Mouse (Mus musculus): ENCODE results near the gene AC129217.1. TPM values are rescaled to one million over a fixed set of nuclear protein-coding genes. Genes with fewer than 3 reads are reported as not detected.
A peak's percentile ranks its signal among the peaks of the same experiment; 100 is the strongest.
"Not testable (repeated sequence)": the region's sequence is repeated elsewhere in the genome, so short reads cannot be mapped to it uniquely, and the experiment has no call there.

AC129217.1 gene
- total RNA-seq, 2 experiments from 2014 or later, result 1.9 TPM; not detected in 1

DNA sequence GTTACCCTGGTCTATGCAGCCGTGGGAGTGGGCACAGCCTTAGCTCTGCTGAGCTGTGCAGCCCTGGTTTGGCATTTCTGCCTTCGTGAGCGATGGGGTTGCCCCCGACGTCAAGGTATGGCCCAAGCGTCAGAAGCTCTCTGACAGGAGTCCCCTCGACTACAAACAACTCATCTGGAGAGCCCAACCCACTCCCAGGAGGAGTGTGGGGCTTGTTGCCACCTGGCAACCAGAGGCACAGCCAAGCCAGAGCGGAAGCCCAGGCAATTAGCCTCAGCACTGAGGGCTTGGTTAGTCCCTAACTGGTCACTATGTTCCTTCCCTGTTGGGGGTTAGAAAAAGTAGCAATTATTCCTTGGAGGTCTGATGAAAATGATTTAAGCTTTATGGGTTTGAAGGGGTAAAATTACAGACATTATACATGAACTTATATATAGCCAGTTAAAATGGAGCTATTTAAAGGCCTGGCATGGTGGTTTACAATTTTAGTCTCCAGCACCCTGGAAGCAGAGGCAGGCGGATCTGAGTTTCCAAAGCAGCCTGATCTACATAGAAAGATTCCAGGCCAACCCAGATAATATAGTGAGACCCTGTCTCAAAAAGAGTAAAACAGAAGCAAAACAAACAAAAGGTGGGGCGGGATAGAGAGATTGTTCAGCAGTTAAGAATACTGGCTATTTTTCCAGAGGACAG, 22.8 kb downstream of the AC129217.1 start:
- intact Hi-C loops (cut with DNase I), result loop anchor here (10.0 kb wide), 1 partner anchor 232 kb away; the partner anchor contains the start of gene Scgb1a1
- no peak for DNase-seq (ENCODE audit: extremely low spot score in 1 of 2, low spot score in 2 of 2)

DNA sequence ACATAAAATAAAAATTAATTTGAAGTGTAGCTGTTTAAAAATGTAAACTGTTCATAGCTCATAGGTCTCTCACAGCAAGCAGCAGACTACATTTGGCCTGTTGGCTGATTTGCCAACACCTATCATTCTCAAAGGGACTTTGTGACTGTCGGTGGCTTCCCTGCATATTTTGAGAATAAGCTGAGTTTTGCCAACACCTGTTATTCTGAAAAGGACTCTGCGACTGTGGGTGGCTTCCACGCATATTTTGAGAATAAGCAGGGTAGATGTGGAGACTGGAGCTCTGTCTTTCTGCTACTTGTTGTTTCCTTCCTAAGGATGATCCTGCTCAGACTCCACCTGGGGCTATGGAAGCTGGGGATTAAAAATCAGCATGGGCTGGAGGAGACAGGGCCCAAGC, 23.5 kb downstream of the AC129217.1 start:
- DNase-seq (ENCODE audit: extremely low spot score in 1 of 2, low spot score in 2 of 2), result no peak

DNA sequence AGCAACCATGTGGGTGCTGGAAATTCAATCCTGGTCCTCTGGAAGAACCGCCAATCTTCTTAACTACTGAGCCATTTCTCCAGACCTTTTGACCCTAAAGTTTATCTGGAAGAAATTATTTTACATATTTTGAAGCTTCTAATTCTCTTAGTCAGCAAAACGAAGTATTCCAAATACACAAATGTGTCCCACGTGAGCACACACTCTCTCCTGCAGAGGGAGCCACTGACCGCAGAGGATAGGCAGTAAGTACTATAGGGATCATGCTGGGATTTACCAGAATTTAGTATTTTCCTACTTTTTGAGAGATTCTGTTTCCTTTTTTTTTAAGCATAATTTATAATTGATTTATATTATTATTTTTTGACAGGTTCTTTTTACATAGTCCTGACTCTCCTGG, 28.1 kb downstream of the AC129217.1 start:
- intact Hi-C loops (cut with DNase I), result loop anchor here (10.0 kb wide), 1 partner anchor 227 kb away; the partner anchor contains the start of gene Scgb1a1
- peak in 1 of 2 experiments; percentile 69 for DNase-seq (ENCODE audit: extremely low spot score in 1 of 2, low spot score in 2 of 2)

More for the DNA sequence above, 23.5 kb downstream of the AC129217.1 start:
- intact Hi-C loops (cut with DNase I), result loop anchor here (10.0 kb wide), 1 partner anchor 232 kb away; the partner anchor contains the start of gene Scgb1a1

DNA sequence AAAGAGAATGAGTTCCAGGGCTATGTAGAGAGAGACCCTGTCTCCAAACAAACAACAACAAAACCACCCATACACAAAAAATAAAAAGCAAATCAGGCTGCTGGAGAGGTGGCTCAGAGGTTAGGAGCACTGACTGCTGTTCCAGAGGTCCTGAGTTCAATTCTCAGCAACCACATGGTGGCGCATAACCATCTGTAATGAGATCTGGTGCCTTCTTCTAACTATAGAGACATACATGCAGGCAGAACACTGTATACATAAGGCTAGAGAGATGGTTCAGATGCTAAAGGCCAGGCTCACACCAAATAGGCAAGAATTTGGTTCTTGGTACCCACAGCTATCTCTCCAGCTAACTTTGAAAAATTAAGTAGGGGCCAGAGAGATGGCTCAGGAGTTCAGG, 29.4 kb downstream of the AC129217.1 start:
- no peak for DNase-seq (ENCODE audit: extremely low spot score in 1 of 2, low spot score in 2 of 2)
- intact Hi-C loops (cut with DNase I), result loop anchor here (10.0 kb wide), 1 partner anchor 226 kb away; the partner anchor contains the start of gene Scgb1a1

DNA sequence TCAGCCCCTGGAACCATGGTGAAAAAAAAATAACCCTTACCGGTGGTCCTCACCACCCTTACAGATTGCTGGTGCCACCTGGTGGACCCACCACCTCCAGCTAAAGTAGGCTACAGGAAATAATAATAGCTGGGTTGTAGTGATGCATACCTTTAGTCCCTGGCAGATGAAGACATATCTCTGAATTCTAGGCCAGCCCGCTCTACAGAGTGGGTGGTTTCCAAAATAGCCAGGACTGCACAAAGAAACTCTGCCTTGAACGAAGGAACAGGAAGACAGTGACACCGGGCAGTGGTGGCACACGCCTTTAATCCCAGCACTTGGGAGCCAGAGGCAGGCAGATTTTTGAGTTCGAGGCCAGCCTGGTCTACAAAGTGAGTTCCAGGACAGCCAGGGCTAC, 34.7 kb downstream of the AC129217.1 start:
- intact Hi-C loops (cut with DNase I), result no loop called here

DNA sequence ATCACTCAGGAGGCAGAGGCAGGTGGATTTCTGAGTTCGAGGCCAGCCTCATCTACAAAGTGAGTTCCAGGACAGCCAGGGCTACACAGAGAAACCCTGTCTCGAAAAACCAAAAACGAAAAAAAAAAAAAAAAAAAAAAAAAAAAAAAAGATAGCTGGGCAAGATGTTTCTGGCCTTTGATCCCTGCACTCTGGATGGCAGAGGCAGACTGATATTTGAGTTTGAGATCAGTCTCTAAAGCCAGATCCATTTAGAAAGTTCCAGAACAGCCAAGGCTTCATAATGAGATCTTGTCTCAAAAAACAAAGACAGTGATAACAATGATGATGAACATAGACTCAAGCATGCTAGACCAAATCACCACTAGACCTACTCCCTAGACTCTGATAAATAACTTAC, 40.8 kb downstream of the AC129217.1 start:
- intact Hi-C loops (cut with DNase I); DNase-seq (ENCODE audit: extremely low spot score in 1 of 2, low spot score in 2 of 2): not testable (repeated sequence)

More for the DNA sequence above, 34.7 kb downstream of the AC129217.1 start:
- no peak for DNase-seq (ENCODE audit: extremely low spot score in 1 of 2, low spot score in 2 of 2)

DNA sequence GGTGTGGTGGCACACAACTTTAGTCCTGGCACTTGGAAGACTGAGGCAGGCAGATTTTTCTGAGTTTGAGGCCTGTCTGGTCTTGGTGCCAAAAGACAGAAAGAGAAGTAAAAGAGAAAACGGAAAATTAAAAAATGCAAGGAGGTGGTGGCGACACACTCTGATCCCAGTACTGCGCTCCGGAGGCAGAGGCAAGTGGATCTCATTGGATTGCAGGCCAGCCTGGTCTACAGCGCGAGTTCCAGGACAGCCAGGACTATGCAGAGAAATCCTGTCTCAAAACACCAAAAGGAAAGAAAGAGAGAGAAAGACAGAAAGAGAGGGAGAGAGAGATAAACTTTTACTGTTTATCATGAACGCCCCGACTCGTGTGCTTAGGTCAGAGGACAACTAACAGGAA, 41.3 kb downstream of the AC129217.1 start:
- no peak for DNase-seq (ENCODE audit: extremely low spot score in 1 of 2, low spot score in 2 of 2)

DNA sequence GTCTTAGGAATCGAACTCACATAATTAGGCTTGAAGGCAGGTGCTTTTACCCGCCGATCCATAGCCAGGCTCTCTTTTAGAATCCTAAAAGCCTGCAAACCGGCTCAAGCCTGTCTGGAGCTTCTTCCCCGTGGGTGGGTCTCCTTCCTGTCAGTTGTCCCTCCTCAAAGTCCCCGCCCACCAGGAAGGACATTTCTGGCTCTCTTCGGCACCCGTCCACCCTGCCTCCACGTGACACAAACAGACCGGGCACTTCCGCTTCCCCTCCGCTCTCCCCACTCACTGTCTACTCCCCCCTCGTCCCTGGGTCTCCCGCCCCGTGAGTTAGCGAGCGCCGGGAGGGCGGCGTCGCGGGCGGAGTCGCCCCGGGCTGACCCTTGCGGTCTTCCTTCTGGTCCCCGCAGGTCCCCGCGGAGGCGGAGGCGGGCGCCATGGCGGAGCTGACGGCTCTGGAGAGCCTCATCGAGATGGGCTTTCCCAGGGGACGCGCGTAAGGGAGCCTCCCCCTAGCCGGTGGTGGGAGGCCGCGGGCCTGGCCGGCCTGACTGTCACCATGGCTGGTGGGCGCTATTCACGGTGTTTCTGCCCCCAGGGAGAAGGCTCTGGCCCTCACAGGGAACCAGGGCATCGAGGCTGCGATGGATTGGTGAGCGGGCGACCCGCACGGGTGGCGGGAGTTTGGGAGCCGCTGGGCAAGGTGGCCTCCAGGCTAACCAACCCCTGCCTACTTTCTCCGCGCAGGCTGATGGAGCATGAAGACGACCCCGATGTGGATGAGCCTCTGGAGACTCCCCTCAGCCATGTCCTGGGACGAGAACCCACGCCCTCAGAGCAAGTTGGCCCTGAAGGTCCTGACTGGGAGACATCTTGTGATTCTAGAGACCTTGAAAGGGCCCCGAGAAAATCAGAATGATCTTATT, 42.0 kb downstream of the AC129217.1 start, which contains the start of gene Ubxn1:
Ubxn1 (plus strand) TSS at position 230 of the 920 bp plus-strand sequence.
- peak; percentile 96 to 98 for DNase-seq (ENCODE audit: extremely low spot score in 1 of 2, low spot score in 2 of 2)
- intact Hi-C loops (cut with DNase I), result no loop called here

More for the DNA sequence above, 41.3 kb downstream of the AC129217.1 start:
- intact Hi-C loops (cut with DNase I), result no loop called here

DNA sequence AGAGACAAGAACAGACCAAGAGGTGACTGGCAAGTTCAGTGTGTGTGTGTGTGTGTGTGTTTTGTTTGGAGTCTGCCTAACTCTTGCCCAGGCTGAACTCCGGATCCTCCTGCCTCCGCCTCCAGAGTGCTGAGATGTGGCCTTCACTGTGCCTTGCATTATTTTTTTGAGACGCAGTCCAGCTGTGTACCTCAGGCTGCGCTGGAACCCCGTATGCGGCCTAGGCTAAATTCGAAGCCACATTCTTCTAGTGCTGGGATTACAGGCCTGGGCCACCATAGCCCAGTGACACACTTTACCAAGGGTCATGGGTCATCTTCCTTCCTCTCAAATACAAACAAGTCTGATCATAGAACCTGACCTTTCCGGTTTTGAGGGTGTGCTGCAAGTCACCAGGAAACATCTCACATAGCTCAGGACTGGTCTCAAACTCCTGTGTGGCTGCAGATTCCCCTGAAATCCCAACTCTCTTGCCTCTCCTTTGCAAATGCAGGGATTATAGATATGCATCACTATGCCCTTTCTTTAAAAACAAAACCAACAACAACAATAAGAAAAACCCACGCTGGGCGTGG, 42.8 kb downstream of the AC129217.1 start:
- intact Hi-C loops (cut with DNase I), result no loop called here
- DNase-seq (ENCODE audit: extremely low spot score in 1 of 2, low spot score in 2 of 2), result no peak

DNA sequence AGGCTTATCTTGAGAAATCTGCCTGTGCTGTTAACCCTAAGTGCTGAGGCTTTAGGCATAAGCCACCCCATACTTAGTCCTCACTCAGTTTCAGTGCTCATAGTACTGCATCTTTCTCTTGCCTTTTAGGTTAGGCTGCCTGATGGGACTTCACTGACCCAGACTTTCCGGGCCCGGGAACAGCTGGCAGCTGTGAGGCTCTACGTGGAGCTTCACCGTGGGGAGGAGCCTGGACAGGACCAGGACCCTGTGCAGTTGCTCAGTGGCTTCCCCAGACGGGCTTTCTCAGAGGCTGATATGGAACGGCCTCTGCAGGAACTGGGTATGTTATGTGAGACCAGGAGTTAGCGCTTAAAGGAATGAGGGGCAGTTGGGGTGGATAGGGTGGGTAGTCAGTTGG, 45.5 kb downstream of the AC129217.1 start:
- no peak for DNase-seq (ENCODE audit: extremely low spot score in 1 of 2, low spot score in 2 of 2)

DNA sequence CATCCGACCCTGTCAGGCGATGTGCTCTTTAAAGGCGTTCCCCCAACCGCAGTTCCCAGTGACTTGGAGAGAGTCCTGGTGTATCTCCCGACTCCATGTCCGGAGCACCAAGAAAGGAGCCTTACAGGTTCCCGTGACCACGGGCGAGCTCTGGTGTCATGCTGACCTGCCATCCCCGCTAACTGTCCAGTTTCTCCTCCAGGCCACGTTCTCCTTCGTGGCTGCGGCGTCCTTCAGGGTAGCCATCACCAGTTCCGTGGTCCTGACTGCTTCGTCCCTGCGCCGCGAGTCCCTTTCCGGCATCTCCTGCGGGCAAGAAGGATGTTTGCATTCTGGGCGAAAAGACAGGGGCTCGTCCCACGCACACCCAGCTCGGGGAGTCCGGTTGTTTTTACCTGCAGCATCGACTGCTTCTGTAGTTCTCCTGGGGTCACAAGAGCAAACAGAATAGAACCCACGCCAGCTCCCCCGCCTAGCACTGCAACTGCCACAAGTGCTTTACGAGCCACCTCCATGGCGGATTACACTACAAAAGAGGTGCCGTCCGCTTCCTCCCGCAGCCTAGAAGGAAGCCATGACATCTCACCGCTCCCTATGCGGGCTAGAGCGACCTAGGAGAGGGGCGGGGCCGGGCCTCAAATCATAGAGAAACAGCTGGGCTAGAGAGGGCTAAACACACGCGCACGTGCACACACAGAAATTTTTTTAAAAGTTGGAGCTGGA, 50.9 kb downstream of the AC129217.1 start, which contains the start of gene Uqcc3:
Uqcc3 (minus strand) TSS at position 613 of the 723 bp plus-strand sequence.
- peak; percentile 89 to 93 for DNase-seq (ENCODE audit: extremely low spot score in 1 of 2, low spot score in 2 of 2)
- intact Hi-C loops (cut with DNase I), result no loop called here

More for the DNA sequence above, 45.5 kb downstream of the AC129217.1 start:
- intact Hi-C loops (cut with DNase I), result no loop called here

DNA sequence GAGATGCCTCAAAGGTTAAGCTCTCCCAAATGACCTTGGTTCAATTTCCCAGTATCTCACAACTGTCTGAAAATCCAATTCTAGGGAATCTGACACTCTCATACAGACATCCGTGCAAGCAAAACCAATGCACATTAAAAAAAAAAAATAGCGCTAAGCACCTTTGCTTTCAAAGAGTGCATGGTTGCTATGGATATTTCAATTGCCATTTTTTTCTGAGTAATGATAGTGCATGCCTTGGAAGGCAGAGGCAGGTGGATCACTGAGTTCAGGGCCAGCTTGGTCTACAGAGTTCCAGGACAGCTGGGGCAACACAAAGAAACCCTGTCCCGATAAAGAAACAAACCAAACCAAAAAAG, 51.4 kb downstream of the AC129217.1 start:
- intact Hi-C loops (cut with DNase I), result no loop called here
- DNase-seq (ENCODE audit: extremely low spot score in 1 of 2, low spot score in 2 of 2), result no peak

DNA sequence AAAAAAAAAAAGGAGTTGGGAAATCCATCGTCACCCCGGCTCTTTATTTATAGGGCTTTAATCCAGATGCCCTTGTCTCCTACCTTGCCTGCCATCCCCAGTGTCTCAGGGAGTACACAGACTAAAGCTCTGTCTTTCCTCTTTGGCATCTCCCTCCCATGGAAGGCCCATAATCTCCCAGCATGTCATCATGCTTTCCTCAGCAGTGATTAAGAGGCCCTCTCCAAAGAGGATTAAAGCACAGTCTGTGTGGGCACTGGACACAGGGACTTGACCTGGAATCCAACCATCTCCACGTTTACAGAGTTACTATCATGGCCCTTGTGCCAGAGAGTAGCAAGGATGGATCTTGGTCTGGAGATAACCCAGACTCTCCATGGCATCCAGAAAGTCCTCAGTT, 54.0 kb downstream of the AC129217.1 start, which contains the start of the genes Lbhd1 and Gm49403:
Lbhd1 (plus strand) TSS at position 117 of the 400 bp plus-strand sequence.
Gm49403 (plus strand) TSS at position 315 of the 400 bp plus-strand sequence.
- no peak for DNase-seq (ENCODE audit: extremely low spot score in 1 of 2, low spot score in 2 of 2)
- intact Hi-C loops (cut with DNase I), result no loop called here

DNA sequence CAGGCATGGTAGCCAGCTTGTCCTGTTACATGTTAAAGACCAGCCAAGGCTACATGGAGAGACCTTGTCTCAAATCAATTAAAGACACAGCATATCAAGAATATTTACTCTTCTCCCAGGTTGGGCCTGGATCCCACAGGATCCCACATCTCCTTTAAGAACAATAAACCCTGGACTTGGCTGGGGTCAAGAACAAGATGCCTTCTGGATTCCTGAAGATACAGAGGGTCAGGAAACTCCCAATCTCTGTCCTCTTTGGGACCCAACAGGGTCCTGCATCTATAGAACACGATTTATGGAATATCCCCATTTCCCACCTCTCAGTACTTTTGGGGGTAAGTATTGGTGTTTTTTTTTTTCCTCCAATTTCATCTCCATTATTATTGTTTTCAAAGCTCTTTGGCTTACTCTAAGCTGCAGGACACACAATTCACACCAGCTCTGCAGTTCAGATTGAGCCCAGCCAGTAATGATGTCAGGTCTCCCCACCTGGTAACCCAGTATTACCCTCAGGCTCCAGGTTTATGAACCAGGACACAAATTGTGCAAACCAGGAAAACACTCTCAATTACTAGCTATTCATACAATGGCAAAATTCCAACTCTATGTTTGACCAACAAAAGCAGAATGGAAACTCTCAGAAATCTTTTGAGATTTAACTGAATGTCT, 57.5 kb downstream of the AC129217.1 start:
- DNase-seq (ENCODE audit: extremely low spot score in 1 of 2, low spot score in 2 of 2), result no peak
- intact Hi-C loops (cut with DNase I), result no loop called here

DNA sequence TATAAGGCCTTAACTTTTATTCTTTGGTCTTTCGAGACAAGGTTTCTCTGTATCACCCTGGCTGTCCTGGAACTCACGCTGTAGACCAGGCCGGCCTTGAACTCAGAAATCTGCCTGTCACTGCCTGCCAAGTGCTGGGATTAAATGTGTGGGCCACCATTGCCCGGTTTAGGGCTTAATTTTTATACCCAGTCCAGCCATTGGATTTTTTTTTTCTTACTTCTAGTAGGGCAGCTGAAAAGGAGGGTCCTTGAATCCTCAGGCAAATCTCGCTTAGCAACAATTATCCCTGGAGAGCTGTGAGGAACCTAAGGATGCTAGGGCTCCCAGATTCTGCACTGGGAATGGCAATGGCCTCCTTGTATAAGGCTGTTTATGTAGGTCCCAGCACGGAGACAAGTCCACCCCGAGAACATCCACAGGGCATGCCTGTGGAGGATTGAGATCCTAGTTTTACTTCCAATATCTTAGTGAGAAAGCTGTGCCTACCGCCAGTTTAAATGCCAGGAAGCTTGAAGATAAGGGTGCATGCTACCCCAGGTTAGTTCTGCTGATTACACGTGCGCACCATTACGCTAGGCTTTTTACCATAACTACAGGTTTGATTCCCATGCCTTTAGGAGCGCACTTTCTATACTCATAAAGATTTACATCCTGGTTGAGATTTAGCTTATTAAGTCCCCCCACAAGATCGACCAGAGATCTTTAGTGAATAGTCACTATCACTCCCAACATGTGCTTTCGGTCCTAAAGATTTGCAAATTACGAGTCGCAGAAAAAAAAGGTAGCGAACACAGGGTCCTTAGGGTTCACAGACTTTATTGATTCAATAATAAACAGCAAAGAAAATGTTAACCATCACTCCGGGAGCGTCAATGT, 58.3 kb downstream of the AC129217.1 start:
- intact Hi-C loops (cut with DNase I), result no loop called here
- no peak for DNase-seq (ENCODE audit: extremely low spot score in 1 of 2, low spot score in 2 of 2)

DNA sequence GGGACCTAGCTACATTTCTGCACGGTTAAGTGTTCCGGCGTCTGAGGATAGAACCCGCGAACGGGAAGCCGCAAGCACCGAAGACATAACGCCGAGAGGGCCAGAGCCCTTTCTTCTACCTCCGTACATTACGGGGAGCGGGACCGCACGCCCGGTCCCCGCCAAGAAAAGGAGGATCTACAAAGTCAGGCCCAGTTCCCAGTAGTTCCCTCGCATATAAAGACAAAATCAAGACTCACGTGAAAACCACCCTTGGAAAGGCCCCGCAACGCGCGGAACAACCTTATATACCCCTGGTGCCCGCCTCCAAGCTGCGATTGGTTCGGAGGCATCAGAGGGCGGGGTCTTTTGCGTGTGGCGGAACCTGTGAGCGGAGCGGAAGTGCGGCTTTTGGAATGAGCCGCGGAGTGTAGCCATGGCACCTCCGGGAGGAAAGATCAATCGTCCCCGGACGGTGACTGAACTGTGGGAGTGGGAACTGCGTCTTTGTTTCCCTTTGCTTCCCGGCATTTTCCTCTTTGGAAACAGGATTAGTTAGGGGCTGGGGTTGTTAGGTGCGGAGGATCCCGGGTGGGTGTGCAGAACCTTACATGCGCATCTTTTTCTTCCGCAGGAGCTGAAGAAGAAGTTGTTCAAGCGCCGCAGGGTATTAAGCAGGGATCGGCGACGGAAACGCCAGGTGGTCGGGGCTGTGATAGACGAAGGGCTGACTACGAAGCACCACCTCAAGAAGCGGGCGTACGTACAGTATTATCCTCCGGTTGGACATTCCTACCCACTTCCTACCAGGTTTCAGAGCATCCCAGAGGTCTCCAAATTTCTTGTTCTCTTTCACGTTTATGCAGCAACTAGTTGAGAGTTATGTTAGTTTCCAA, 59.2 kb downstream of the AC129217.1 start, which contains the start of the genes 1810009A15Rik and Gm49416:
1810009A15Rik (plus strand) TSS at position 343 of the 875 bp plus-strand sequence.
Gm49416 (plus strand) TSS at position 416 of the 875 bp plus-strand sequence.
- peak; percentile 94 to 97 for DNase-seq (ENCODE audit: extremely low spot score in 1 of 2, low spot score in 2 of 2)
- intact Hi-C loops (cut with DNase I), result no loop called here
